Mouse (Mus musculus): ENCODE measurements at regions not wholly inside any gene's neighbourhood (a gene's known extent, or its start where the extent isn't known, plus 50 kb on each side); places are given as distances from the start of the nearest gene placed in this dataset.

DNA sequence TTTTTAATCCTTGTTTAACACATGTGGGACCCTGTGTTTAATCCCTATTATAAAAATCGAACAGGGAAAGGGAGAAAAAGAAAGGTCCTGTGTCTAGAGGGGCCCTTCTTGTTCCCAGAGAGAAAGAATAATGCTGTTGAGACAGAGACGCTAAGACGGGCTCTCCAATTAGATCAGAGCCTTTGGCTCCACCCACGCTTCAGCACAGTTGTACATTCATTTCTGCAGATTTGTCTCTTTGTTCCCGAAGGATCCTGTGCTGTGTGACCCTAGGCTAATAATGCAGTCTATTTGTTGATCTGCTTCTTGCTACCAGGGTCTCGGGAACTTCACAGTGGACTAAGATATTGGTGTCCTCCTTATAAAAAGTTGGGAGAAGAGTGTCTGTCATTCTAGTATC lies 92.0 kb downstream of the Cdc5l start:
- no peak overlapping the region for H3K4me3 ChIP-seq (replicated peaks; ENCODE audit: extremely low read depth, low read depth, low read length)
- H3K4me1 ChIP-seq (ENCODE audit: control insufficient read depth, insufficient read depth, low read length): no peaks in the 10 kb centered on the region
- WGBS: 74% methylated on average over 6 of the region's 6 CpGs
- TF ChIP-seq CTCF (IDR thresholded peaks at IDR 0.05; ENCODE audit: insufficient read depth, low read length): no peak
- no peak for TF ChIP-seq POLR2A (IDR thresholded peaks at IDR 0.05; ENCODE audit: borderline replicate concordance, extremely low read depth, low read depth, low read length)
- DNase-seq: no peak

DNA sequence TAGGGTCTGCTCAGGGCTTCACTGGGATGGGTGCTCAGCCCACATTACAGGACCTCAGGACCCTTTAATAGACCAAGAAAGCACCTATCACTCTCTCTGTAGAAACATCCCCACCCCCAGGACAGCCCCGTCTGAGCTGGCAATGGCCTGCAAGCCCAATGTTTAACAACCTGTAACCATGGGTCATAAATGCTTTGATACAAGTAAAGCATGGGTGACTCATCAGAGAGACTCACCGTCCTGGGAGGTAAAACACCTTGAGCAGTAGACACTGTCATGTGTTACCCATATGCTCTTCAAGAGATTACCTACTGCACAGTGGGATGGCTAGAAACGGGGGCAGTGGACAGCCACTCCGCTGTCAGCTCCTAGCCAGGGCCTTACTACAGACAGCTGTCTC lies 92.7 kb downstream of the Cdc5l start:
- Histone ChIP-seq H3K4me1 (ENCODE audit: control insufficient read depth, insufficient read depth, low read length) (no peaks in the 10 kb centered on the region), H3K4me3 (replicated peaks; ENCODE audit: extremely low read depth, low read depth, low read length) (no peak overlapping the region)
- no peak for TF ChIP-seq CTCF (IDR thresholded peaks at IDR 0.05; ENCODE audit: insufficient read depth, low read length)
- no peak for DNase-seq
- WGBS: 86% methylated on average over 4 of the region's 4 CpGs

- H3K4me3 ChIP-seq (replicated peaks; ENCODE audit: extremely low read depth, low read depth, low read length): no peak overlapping the region
- 48% methylated on average over 11 of the region's 11 CpGs for whole genome bisulfite sequencing
- no peaks in the 10 kb centered on the region for H3K4me1 ChIP-seq (ENCODE audit: control insufficient read depth, insufficient read depth, low read length)
- DNase-seq: no peak
- TF ChIP-seq POLR2A (IDR thresholded peaks at IDR 0.05; ENCODE audit: borderline replicate concordance, extremely low read depth, low read depth, low read length): no peak
- no peak for TF ChIP-seq CTCF (IDR thresholded peaks at IDR 0.05; ENCODE audit: insufficient read depth, low read length)
Observed at GRCm38 (mm10) chr17:45339226-45339625, 94.3 kb downstream of the Cdc5l start.

DNA sequence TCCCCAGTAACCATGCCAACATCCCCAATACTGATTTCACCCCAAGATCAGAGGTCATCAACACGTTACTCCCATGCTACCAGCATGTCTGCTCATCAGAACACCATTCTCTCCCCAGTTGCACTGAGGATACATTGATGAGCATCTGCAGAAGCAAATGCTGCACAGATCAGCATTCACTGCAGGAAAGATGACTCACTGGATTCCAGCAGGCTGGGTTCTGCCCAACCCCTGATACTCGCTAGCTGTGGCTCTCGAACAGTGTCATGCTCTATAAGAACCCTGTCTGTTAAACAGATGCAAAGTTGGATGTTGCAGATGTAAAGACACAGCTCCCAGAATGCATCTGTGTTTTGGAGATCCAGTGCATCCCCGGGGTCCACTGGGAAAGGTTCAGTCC lies 95.5 kb downstream of the Cdc5l start:
- no peaks in the 10 kb centered on the region for H3K4me1 ChIP-seq (ENCODE audit: control insufficient read depth, insufficient read depth, low read length)
- whole genome bisulfite sequencing: 77% methylated on average over 4 of the region's 4 CpGs
- TF ChIP-seq POLR2A (IDR thresholded peaks at IDR 0.05; ENCODE audit: borderline replicate concordance, extremely low read depth, low read depth, low read length) (no peak), CTCF (IDR thresholded peaks at IDR 0.05; ENCODE audit: insufficient read depth, low read length) (no peak)
- H3K4me3 ChIP-seq (replicated peaks; ENCODE audit: extremely low read depth, low read depth, low read length): no peak overlapping the region
- no peak for DNase-seq

GRCm38 (mm10) chr17:45335586-45336151 lies 97.9 kb downstream of the Cdc5l start:
- Histone ChIP-seq H3K4me1 (ENCODE audit: control insufficient read depth, insufficient read depth, low read length) (no peaks in the 10 kb centered on the region), H3K4me3 (replicated peaks; ENCODE audit: extremely low read depth, low read depth, low read length) (no peak overlapping the region)
- WGBS: 87% methylated on average over 9 of the region's 9 CpGs
- no peak for DNase-seq
- no peak for TF ChIP-seq POLR2A (IDR thresholded peaks at IDR 0.05; ENCODE audit: borderline replicate concordance, extremely low read depth, low read depth, low read length)
- no peak for TF ChIP-seq CTCF (IDR thresholded peaks at IDR 0.05; ENCODE audit: insufficient read depth, low read length)

- H3K4me1 ChIP-seq (ENCODE audit: control insufficient read depth, insufficient read depth, low read length): no peaks in the 10 kb centered on the region
- WGBS: 51% methylated on average over 13 of the region's 13 CpGs
- TF ChIP-seq CTCF (IDR thresholded peaks at IDR 0.05; ENCODE audit: insufficient read depth, low read length) (no peak), POLR2A (IDR thresholded peaks at IDR 0.05; ENCODE audit: borderline replicate concordance, extremely low read depth, low read depth, low read length) (no peak)
- DNase-seq: no peak
- no peak overlapping the region for H3K4me3 ChIP-seq (replicated peaks; ENCODE audit: extremely low read depth, low read depth, low read length)
Observed at GRCm38 (mm10) chr17:45334732-45335381, 98.7 kb downstream of the Cdc5l start.

DNA sequence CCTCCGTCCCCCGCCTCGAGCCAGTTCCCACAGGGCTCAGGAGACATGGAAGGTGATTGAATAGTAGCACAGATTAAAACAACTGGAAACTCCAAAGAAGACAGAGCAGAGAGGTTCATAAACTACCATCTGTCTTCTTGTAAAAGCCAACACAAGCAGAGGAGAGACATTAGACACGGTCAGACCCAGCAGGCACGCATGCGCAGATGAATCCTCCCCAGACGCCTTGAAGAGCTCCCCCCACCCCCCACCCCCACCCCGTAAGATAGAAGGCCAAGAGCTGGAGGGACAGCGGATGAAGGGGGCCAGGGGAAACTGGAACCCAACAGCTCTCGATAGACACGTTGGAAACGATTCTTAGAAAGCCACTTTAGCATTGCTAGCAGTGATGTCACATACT lies 101.2 kb downstream of the Cdc5l start:
- no peak overlapping the region for H3K4me3 ChIP-seq (replicated peaks; ENCODE audit: extremely low read depth, low read depth, low read length)
- no peaks in the 10 kb centered on the region for H3K4me1 ChIP-seq (ENCODE audit: control insufficient read depth, insufficient read depth, low read length)
- WGBS: 71% methylated on average over 12 of the region's 12 CpGs
- DNase-seq: no peak
- no peak for TF ChIP-seq CTCF (IDR thresholded peaks at IDR 0.05; ENCODE audit: insufficient read depth, low read length)
- no peak for TF ChIP-seq POLR2A (IDR thresholded peaks at IDR 0.05; ENCODE audit: borderline replicate concordance, extremely low read depth, low read depth, low read length)

GRCm38 (mm10) chr17:45329241-45329640 lies 104.3 kb downstream of the Cdc5l start:
- Histone ChIP-seq H3K4me1 (ENCODE audit: control insufficient read depth, insufficient read depth, low read length) (no peaks in the 10 kb centered on the region), H3K4me3 (replicated peaks; ENCODE audit: extremely low read depth, low read depth, low read length) (no peak overlapping the region)
- DNase-seq: no peak
- TF ChIP-seq CTCF (IDR thresholded peaks at IDR 0.05; ENCODE audit: insufficient read depth, low read length) (no peak), POLR2A (IDR thresholded peaks at IDR 0.05; ENCODE audit: borderline replicate concordance, extremely low read depth, low read depth, low read length) (no peak)
- 73% methylated on average over 9 of the region's 9 CpGs for WGBS

DNA sequence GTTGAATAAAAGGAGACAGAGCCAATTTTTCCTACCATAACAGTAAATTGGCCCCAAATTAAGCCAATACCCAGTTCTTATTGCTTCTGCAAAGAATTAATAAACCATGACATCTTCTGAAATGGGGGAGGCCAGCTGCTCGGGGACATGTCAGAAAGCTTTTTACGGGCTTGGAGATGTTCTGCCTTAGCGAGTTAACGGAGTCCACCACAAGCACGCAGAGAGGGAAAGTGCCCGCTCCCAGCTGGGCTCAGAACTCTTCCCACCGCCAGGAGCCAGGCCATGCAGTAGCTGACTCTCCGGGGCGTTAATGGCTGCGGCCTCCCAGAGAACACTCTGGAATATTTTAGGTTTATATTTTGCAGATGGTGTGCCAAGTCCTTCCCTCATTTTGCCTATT lies 106.8 kb downstream of the Cdc5l start:
- no peak for DNase-seq
- no peak for TF ChIP-seq CTCF (IDR thresholded peaks at IDR 0.05; ENCODE audit: insufficient read depth, low read length)
- TF ChIP-seq POLR2A (IDR thresholded peaks at IDR 0.05; ENCODE audit: borderline replicate concordance, extremely low read depth, low read depth, low read length): no peak
- H3K4me1 ChIP-seq (ENCODE audit: control insufficient read depth, insufficient read depth, low read length): no peaks in the 10 kb centered on the region
- 71% methylated on average over 10 of the region's 10 CpGs for WGBS
- no peak overlapping the region for H3K4me3 ChIP-seq (replicated peaks; ENCODE audit: extremely low read depth, low read depth, low read length)

DNA sequence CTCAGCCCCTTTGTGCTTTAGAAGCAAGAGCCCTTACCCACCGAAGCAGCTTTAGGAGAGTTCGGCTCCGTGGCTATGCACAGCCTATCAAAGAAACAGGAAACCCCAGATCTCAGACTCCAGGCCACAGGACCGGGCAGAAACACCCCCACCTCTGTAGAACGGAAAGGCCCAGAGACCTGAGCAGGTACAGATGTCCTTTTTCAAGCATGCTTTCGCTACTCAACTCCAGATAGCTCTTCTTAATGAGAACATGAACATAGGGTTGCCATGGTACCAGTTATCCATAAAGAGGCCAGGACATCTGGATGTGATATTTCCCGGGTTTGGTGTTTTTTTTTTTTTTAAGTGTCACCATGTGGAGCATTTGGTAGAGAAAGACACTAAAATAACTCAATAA lies 107.4 kb downstream of the Cdc5l start:
- Histone ChIP-seq H3K4me3 (replicated peaks; ENCODE audit: extremely low read depth, low read depth, low read length) (no peak overlapping the region), H3K4me1 (ENCODE audit: control insufficient read depth, insufficient read depth, low read length) (no peaks in the 10 kb centered on the region)
- 62% methylated on average over 7 of the region's 7 CpGs for WGBS
- TF ChIP-seq POLR2A (IDR thresholded peaks at IDR 0.05; ENCODE audit: borderline replicate concordance, extremely low read depth, low read depth, low read length): no peak
- no peak for TF ChIP-seq CTCF (IDR thresholded peaks at IDR 0.05; ENCODE audit: insufficient read depth, low read length)
- no peak for DNase-seq
